Mouse (Mus musculus) erythroblast, embryonic 14.5 days (primary cell): Measurements from ENCODE around the gene Slc19a2.

ENCODE experiments used
- GATA1 ChIP-seq: IDR thresholded peaks from 2 replicates; pipeline ENCODE4 v1.6.1; 2012; ENCODE audit warnings: low read length, inconsistent platforms, mixed read lengths
- TAL1 ChIP-seq: IDR thresholded peaks from 3 replicates; pipeline ENCODE4 v1.6.1; 2012; ENCODE audit warnings: low read length, inconsistent platforms, mixed read lengths

DNA sequence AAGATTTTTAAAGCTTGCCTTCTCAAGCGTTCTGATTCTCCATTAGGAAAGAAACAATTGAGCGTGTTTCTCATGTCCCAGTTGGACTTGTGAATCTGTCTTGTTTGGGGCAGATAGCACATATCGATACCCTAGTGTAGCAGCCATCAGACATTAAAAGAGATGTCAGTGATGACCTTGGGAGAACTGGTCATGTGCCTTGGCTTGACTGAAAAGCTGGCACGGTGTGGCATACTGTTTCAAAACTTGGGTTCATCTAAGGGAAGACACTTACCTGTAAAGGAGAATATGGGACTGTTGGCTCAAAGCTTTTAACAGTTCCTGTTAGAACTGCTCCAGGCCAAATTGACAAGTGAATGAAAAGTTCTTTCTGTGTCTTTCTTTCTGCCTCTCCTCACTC, 28.6 kb upstream of the Slc19a2 start:
- no peak for TF ChIP-seq GATA1
- no peak for TF ChIP-seq TAL1
